Mouse (Mus musculus) liver, adult 2 months (tissue): Measurements from ENCODE around the gene H2-M5.

ENCODE experiments used
- CTCF ChIP-seq: fragments of 200-500 bp; IDR thresholded peaks from 2 replicates; pipeline ENCODE4 v1.5.1; 2011; ENCODE audit warnings: low read depth, low read length, control low read depth
- POLR2A ChIP-seq: fragments of 200-500 bp; IDR thresholded peaks from 2 replicates; pipeline ENCODE4 v1.6.1; 2011; ENCODE audit warnings: low read length, control low read depth; ENCODE audit not compliant: insufficient read depth; ENCODE audit errors: extremely low read depth

GRCm38 (mm10) chr17:37028683-37029120 is 39.4 kb upstream of the H2-M5 start:
- TF ChIP-seq POLR2A = no peak
- TF ChIP-seq CTCF = no peak
